Mouse (Mus musculus) v-Abl transformed pro-B cells (cell line): ENCODE data around the gene Gjb5.

Experiments
- in situ Hi-C, 2 experiments: fragments of 400-800 bp; cut with MboI; formaldehyde crosslinking; loops; one replicate each; pipeline ENCODE4 v1.15.1; 2025; ENCODE audit not compliant: unreplicated experiment in 2 of 2

Gjb5 gene

GRCm38 (mm10) chr4:127353951-127354438 is 4.0 kb downstream of the Gjb5 start, which contains the start of gene Gjb4:
Gjb4 (minus strand) TSS chr4:127354081.
- in situ Hi-C loops: loop anchor here in 1 of 2 experiments (25.0 kb wide), 2 partner anchors 1508 to 1733 kb away; no protein-coding TSS in a partner anchor

- in situ Hi-C loops: loop anchor here in 1 of 2 experiments (25.0 kb wide), 2 partner anchors 1510 to 1735 kb away; no protein-coding TSS in a partner anchor
Measured at GRCm38 (mm10) chr4:127352594-127352993, 5.4 kb downstream of the Gjb5 start.

- in situ Hi-C loops: loop anchor here in 1 of 2 experiments (25.0 kb wide), 2 partner anchors 1513 to 1738 kb away; no protein-coding TSS in a partner anchor
Measured at GRCm38 (mm10) chr4:127349560-127350300, 8.3 kb downstream of the Gjb5 start.

GRCm38 (mm10) chr4:127345000-127345399 is 13.0 kb downstream of the Gjb5 start:
- in situ Hi-C loops: no loop called here

GRCm38 (mm10) chr4:127341372-127341771 is 16.6 kb downstream of the Gjb5 start:
- in situ Hi-C loops: no loop called here

- in situ Hi-C loops: no loop called here
Measured at GRCm38 (mm10) chr4:127337668-127338067, 20.3 kb downstream of the Gjb5 start.

GRCm38 (mm10) chr4:127334870-127335504 is 23.0 kb downstream of the Gjb5 start:
- in situ Hi-C loops: no loop called here

GRCm38 (mm10) chr4:127331171-127331570 is 26.8 kb downstream of the Gjb5 start:
- in situ Hi-C loops: no loop called here

GRCm38 (mm10) chr4:127330181-127331100 is 27.5 kb downstream of the Gjb5 start, which contains the start of gene Gjb3:
Gjb3 (minus strand) TSS chr4:127330844.
- in situ Hi-C loops: no loop called here

GRCm38 (mm10) chr4:127329751-127330150 is 28.2 kb downstream of the Gjb5 start:
- in situ Hi-C loops: no loop called here

- in situ Hi-C loops: no loop called here
Measured at GRCm38 (mm10) chr4:127329046-127329445, 28.9 kb downstream of the Gjb5 start.

- in situ Hi-C loops: no loop called here
Measured at GRCm38 (mm10) chr4:127328378-127328777, 29.6 kb downstream of the Gjb5 start.

- in situ Hi-C loops: no loop called here
Measured at GRCm38 (mm10) chr4:127327749-127328148, 30.2 kb downstream of the Gjb5 start.

GRCm38 (mm10) chr4:127327258-127327657 is 30.7 kb downstream of the Gjb5 start:
- in situ Hi-C loops: no loop called here

- in situ Hi-C loops: no loop called here
Measured at GRCm38 (mm10) chr4:127325276-127325675, 32.7 kb downstream of the Gjb5 start.

- in situ Hi-C loops: loop anchor here (5.0 kb wide), 2 partner anchors 82 to 87 kb away; partner anchors contain the start of gene Smim12 (in 1 of the 2)
Measured at GRCm38 (mm10) chr4:127324759-127325158, 33.2 kb downstream of the Gjb5 start.

GRCm38 (mm10) chr4:127324296-127324695 is 33.7 kb downstream of the Gjb5 start:
- in situ Hi-C loops: loop anchor here (5.0 kb wide), 2 partner anchors 82 to 87 kb away; partner anchors contain the start of gene Smim12 (in 1 of the 2)

- in situ Hi-C loops: loop anchor here (5.0 kb wide), 2 partner anchors 81 to 86 kb away; partner anchors contain the start of gene Smim12 (in 1 of the 2)
Measured at GRCm38 (mm10) chr4:127323651-127324050, 34.3 kb downstream of the Gjb5 start.

GRCm38 (mm10) chr4:127319613-127320012 is 38.4 kb downstream of the Gjb5 start:
- in situ Hi-C loops: loop anchor here (5.0 to 10.0 kb wide), 3 partner anchors 77 to 765 kb away; partner anchors contain the start of genes Clspn (in 2 of the 2) and Smim12 (in 1 of the 2)

- in situ Hi-C loops: loop anchor here (10.0 kb wide), 1 partner anchor 762 kb away; the partner anchor contains the start of gene Clspn (in 2 of the 2)
Measured at GRCm38 (mm10) chr4:127317143-127317542, 40.8 kb downstream of the Gjb5 start.
